Mouse (Mus musculus): Measurements from ENCODE around the gene Mapt.
"Not testable (repeated sequence)": the region's sequence is repeated elsewhere in the genome, so short reads cannot be mapped to it uniquely, and the experiment has no call there.

Gene Mapt

DNA sequence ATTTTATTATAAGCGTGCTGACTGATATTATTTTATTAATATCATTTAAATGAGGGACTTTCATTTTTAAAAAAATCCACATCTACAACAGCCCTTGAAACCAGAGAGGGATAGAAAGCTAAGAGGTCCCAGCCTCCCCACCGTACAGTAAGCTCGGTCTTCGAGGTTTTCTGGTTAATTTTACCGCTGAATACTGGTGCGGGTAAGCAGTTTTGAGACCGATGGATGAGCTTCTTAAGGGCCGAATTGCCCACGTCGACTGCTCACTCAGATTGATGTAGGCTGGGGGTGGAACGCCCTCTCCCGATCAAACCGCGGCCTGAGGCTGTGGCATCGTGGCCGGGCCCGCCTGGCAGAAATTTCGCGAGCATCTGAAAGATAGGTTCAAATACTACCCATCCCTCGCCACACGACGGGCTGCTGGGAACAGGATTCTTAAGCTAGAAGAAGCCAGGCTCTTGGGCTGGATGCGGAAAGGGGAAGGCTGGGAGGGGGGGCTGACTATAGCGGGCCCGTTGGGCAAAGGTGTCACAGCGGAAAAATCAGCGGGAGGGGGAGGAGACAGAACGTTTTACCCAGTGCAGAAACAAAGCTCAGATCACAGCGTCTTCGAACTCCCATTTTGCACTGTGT is 2.5 kb downstream of the Mapt start:
- no peak for DNase-seq

DNA sequence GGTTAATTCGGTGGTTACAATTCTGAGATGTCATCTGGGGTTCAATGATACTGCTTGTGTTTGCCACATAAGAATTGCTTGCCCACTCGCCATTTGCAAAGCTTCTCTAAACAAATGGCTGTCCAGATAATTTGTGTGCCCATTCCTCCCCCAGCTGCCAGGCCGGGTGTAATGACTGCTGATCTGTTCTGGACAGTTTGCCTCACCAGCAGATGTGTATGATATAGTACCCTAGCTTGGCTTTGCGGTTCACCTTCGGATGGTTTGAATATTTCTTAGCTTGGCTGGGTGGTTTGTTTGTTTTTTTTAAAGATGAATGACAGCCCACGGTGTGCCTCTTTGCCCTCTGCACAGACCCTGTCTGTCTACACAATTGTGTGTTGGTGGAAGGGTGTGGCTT is 3.5 kb downstream of the Mapt start:
- DNase-seq = no peak

DNA sequence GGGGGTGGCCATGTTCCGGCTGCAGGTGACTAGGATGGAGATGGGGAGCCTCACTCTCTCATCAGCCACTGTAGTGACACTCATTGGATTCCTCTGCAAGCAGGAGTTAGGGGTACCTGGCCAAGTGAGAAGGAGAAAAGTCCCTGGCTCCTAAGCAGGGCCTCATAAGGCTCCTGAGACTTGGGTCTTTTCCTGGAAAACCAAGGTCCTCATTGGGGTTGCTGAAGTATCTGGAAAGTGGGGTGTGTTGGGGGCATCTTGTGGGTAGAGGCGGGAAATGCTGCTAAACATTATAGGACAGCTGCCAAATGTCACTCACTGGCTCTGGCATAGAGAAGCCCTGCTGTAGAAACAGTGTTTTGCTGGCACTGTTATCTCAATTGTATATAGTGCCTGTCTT is 4.7 kb downstream of the Mapt start:
- no peak for DNase-seq

DNA sequence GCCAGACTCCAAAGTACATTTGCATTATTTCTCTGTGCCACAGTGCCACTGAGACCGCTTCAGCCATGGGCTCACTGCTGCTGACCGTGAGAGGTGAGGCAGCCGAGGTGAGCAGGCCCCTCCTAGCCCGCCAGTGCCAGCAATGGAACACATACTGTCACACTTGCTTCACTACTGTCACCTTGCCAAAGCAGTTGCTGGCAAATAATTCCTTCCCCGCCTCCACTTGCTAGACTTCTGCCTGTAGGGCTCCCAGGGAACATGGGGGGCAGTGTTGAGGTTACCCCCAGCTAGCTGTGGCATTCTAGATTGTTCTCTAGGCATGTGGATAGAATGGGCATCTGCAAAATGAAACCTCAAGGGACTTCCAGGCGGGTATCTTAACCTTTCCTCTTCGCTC is 6.0 kb downstream of the Mapt start:
- DNase-seq = peak; percentile 85

DNA sequence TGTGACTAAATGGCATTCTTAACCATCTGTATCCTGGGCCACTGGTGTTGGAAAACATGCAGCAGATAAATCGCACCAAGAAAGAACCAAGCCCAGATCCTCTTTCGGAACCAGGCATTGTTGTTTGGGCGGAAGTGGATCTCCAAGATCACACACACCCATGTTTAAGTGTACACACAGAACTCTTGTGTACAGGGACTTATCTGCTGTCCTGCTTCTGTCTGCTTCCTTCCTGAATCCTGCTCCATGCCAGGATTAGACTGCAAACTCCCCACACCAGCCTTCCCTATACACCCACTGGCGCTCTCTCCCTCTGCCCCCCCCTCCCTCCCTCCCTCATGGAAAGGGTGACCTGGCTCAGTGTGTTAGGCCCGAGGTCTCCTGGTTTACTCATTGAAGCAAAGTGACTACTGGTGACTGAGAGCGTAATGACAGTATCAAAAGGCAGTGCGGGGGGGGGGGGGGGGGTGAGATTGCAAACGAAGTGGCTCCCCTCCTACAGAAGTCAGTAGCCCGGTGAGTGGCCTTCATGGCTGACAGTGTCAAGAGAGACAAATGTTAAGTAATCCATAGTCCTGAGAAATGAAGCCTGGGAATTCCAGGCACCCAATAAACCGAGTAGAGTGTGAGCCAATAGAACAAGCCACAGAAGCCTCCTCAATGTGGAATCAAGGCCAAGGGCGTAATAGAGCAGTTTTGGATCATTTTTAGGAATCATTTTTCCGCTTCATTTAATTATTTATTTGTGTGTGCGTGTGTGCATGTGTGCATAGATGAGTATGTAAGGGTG is 7.0 kb downstream of the Mapt start:
- no peak for DNase-seq

DNA sequence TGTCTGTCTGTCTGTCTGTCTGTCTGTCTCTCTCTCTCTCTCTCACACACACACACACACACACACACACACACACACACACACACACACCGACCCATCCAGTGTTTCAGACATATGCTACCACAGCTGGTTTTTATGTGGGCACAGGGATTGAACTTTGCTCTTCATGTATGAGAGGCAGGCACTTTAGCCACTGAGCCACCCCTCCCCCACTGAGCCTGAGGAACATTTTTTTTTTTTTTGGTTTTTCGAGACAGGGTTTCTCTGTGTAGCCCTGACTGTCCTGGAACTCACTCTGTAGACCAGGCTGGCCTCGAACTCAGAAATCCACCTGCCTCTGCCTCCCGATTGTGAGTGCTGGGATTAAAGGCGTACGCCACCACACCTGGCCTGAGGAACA is 14.3 kb downstream of the Mapt start:
- not testable (repeated sequence) for DNase-seq

DNA sequence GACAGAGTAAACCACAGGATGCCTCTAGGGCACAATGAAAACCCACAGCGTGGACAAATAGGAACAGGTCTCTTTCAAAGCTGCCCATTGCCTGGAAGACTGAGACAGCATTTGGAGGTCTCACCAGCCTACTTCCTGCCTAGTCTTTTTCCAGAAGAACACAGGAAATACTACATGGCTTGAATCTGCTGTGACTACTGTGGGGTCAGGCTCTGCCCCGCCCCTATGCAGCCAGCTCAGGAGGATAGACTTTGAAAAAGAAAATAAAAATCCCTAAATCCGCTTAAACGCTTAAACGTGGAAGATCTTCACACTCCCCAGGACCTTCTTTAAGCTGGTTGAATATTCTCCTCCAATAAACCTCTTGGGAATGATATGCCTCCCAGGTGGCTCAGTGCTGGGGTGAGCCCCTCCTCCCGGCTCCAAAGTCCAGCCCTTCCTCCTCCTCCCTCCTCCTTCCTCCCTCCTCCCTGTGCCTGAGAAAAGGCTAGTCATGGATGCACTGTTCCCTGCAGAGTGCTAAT is 15.0 kb downstream of the Mapt start:
- peak; percentile 87 for DNase-seq

DNA sequence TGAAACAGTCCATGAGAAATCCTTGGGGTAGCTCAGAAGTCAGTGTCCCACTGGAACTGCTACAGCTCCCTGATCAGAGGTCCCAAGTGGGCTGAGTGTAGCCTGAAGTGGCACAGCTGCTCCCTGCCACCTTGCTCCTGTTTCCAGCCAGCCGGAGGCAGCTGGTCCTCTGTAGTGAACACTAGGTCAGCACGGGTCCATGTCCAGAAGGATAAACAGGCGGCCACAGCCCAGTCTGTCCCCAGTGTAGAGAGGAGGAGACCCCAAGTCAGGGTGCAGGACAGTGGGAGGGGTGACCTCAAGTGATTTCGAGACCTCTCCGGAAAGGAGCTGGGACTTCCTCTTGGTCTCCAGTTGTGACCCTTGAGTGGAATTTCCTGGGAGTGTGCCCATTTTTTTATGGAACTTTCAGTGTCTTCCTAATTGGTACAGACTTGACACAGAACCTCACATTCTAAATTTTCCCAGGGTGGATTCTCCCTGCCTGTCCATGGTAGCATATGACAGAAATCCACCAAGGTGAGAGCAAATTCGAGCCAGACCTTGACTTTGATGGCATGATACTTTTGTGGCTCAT is 16.0 kb downstream of the Mapt start:
- peak; percentile 76 for DNase-seq

DNA sequence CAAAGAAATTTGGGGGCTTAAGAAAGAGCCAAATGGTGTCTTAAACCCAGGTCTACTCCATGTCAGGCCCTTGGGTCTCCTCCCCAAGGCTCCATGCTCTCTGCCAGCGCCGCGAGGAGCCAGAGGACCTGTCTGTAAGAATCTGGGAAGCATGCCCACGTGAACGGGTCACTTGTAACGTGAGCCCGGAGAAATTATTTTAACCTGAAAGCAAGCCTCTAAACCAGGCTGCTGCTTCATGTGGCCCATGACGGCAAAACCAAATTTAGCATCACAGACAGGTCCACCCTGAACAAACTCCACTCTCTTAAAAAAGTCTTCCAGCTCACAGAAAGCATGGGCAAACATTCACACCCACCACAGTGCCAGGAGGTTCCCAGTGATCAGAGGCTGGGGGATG is 18.2 kb downstream of the Mapt start:
- DNase-seq = no peak

DNA sequence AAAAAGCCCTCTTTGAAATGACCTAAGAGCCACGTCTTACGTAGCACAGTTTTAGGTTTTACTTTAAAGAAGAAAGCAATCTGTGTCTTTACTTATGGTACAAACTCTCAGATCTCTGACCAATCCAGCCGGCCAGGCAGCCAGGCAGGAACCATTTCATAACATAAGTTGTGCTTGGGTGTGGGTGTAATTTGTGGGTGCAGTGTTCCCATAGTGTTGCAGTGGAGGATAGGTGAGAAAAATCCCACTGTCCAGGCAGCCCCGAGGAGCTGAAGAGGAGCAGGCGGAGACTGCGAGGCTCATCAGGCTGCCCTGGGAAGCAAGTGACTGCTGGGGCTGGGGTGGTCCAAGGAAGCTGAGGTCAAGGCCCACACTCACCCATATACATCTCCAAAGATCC is 19.9 kb downstream of the Mapt start:
- no peak for DNase-seq

DNA sequence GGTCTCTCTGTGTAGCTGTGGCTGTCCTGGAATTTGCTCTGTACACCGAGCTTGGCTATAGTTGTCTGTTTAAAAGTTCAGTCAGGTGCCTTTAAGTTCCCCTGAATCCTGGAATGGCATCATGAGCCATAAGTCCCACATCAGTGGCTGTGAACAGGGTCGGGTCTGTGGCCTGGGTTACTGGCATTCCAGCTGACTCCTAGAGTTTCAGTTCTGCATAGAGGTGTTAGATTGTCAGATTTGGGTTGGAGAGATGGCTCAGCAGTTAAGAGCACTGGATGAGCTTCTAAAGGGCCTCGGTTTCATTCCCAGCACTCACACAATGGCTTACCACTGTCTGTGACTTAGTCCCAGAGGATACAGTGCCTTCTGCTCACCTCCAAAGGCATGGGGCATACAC is 20.9 kb downstream of the Mapt start:
- DNase-seq = no peak

DNA sequence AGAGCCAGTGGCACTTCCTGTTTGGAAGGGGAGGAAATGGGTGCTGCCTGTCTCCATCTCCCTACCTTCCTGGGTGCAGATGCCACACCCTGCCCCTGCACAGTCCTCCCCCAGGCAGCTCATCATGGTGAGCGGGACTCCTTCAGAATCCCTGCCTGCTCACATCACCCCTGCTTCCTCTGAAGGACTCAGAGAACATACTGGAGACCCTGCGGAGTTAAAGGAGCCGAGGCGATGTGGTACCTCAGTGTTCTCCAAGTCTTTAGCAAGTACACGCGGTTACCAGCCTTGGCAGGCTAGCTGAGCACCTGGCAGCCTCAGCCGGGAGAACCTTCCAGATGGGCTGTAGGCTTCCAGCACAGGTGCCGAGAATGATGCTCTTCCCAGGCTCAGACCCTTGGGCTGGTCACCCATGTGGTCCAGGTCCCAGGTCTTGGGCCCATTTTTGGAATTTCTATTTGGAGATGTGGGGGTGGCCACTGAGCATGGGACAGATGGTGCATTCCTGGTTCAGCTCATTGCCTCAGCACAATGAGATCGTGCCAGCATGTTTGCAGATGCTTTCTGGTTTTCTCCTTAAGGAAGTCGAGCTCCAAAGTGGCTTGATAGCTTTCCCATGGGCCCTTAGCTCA is 23.3 kb downstream of the Mapt start:
- no peak for DNase-seq

DNA sequence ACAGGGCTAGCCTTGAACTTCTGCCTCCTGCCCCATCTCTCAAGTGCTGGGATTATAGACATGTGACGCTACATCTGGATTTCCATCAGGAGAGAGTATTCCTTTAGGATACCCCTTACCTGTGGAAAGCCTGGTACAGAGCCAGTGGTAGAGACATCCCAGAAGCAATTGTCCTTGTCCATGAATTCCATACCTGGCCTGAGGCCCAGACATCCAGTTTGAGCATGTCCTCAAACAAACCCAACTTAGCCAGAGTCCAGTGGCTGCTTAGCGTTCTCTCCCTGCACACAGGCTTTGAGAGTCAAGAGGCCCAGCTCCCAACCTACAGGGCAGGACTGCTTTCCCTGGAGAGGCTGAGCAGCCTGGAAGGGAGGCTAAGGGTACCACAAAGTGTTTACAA is 25.0 kb downstream of the Mapt start:
- DNase-seq = peak; percentile 55

DNA sequence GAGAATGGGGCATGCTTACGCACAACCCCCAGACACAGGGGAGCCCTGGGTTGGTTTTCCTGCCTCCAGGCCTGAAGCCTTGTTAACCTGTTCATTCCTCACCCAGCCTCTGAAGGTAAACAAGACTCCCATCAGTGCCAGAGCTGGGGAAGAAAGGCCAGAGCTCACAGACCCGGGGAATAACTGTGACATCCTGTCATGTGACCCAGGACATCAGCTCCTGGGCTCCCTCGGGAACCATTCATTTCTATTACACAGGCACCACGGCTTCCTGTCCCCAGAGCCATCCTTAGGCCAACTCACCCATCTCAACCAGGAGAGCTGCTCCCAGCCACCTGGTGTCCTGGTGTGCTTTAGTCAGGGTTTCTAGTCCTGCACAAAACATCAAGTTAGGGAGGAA is 27.8 kb downstream of the Mapt start:
- peak; percentile 45 for DNase-seq

DNA sequence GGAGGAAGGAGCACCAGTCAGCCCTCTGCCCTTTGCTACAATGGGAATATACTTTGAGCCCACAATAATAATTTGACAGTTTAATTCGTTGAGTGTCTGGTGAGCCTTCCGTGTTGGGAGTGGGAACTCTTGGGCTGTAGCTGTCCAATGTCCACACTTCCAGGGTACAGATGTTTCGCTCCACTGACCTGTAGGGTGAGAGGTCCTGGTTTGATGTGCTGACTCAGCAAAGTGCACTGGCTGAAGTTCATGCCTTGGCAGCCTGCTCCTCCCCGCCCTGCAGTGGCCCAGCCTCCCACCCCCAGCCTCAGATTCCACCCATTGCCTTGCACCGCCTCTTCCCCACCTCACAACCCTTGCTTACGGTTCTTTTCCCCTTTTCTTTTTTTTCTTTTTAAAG is 33.5 kb downstream of the Mapt start:
- DNase-seq = peak; percentile 90

DNA sequence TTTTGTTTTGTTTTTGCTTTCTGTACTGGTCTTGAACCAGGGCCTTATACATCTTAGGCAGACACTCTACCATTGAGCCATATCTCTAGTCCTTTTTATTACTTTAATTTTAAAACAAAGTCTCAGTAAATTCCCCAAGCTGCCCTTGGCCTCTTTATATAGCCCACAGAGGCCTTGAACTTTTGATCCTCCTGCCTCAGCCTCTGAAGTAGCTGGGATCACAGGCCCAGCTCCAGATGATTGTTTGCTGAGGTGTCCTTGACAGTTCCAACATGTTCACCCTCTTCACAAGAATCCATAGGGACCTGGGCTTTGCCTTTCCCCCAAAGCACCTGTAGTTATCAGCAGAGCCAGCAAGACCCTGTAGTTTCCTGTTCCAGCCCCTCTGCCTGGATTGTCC is 34.5 kb downstream of the Mapt start:
- DNase-seq = no peak

DNA sequence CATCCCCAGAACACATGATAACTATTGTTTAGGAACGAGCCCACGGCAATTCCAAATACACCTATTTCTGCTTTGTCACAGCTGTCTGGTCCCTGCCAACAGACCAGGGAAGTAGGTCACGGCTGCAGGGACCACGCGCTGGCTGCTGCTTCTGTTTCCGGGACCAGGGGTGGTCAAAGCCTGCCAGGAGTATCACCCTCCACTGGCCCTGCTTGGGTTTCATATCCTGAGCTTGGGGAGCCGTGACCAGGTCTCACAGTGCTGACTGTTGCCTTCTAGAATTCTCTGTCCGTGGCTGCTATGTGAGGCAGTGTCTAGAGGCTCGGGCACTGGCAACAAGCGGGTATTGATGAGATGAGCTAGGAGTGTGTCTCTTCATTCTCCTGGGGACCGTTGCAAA is 36.2 kb downstream of the Mapt start:
- DNase-seq = peak; percentile 58

DNA sequence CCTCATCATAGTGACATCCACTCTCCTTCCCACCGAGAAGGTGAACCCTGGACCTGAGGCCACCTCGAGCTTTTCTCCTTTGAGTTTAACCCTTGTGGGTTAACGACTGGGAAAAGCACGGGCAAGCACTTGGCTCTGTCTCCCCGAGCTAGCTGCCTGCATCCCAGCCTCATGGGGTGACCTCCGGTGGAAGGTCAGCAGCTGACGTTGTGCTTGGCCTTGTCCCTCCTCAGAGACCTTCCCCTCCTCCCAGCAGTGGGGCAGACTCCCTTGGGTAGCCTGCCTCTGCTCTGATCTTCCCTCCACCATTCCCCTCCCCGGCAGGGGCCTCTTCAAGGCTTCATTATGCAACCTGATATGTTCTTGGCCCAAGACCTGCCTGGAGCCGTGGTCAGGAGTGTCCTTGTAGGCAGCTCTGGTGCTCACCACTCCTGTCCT is 38.2 kb downstream of the Mapt start:
- DNase-seq = peak; percentile 95

DNA sequence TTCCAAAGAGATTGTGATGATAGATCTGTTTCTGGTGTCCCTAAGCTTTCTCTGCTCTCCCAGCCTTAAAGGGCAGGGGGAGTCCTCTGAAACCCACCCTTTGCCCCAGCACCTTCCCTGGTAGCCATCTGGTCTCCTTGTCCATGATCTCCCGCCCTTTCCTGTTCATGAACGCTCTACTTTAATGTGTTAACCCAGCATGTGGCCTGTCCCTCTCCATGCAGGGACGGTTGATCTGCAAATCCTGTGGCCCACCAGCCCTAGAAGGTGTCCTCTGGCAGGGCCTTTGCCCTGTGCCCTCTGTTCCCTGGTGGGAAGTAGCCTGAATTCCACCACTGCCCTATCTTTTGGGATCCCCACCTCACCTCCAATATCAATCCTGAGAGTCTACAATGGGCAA is 39.3 kb downstream of the Mapt start:
- DNase-seq = no peak

DNA sequence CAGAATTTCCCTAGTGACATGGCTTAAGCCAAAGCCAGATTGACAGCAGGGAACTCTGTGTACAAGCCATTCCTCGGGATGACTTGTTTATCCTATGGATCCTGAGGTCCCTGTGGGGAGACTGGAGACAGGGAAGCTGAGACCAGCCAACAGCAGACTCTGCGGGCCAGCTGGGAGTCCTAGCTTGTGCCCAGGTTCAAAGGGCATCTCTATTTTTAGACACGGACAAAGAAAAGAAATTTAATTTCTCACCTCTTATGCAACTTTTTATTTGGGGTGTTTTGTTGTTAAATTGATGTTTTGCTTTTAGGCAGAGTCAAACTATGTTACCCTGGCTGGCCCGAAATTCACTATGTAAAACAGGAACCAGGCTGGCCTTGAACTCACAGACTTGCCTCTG is 39.7 kb downstream of the Mapt start:
- DNase-seq = no peak

DNA sequence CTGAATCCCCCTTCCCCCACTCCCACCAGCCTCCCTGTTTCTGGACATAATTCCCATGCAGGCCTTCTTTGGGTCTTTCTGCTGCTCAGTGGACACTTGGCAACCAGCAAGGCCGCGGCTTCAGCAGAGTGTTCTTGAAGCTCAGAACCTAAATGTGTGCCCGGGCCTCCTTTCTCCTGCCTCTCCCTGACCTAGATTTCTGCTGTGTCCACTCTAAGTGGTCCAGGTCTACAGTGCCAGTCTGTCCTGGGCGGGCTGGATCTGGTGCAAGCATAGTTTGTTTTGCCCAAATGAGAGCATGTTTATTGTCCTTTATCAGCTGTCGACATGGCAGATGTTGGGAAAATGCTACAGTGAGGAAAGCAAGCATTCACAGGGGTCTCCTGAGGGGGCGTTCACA is 40.7 kb downstream of the Mapt start:
- DNase-seq = no peak

DNA sequence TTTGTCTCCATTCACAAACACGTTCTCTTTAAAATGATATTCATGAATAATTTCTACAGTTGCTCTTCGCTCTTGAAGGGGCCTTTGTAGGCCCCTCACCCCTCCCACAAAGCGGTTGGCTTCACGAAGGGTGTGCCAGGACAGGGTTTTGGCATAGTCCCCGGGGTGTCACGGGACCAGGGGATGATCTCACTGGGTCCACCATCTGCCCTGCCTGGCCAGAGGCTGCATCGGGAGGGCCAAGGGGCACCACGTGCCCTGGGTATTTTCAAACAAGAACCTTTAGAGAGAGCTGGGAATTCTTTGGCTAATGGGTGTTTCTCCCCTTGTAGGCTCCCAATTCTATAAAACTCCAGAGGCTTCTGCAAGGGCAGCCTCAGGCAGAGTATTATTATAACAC is 41.2 kb downstream of the Mapt start:
- DNase-seq = peak; percentile 93

DNA sequence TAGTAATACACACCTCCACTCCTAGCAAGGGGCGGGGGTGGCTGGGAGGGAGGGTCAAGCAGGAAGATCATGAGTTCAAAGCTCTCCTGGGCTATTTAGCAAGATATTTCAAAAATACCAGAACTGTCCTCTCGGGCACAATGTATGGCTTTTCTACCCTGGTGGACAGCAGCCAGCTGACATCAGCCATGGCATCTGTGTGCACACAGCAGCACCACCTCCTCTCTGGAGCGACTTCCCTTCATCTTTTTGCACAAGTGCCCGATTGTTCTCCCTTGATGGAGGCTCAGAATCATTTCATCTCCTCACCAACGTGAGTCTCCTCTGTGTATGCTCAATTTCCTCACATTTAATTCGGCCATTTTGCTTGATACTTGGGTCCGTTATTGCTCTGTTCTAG is 44.6 kb downstream of the Mapt start:
- no peak for DNase-seq

DNA sequence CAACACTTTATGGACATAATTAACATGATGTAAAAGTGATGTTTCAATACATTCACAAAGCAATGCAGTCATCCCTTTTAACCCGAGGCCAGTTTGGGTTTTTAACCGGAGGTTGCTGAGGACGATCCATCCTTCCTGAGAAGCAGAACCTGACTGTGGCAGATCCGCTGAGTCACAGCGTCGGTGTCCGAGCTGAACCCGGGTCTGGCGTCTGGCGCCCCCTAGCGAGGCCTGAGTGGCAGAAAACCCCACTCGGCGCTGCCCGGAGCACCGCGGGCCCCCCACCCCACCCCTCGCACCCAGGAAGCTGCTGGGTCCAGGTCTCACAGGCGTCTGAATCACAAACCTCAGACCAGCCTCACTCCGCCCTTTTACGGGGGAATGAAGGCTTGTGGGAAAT is 47.0 kb downstream of the Mapt start:
- peak; percentile 51 for DNase-seq
